Mouse (Mus musculus) intestine, embryonic 16.5 days (tissue): Measurements from ENCODE around the gene Tmem211. TPM values are rescaled to one million over a fixed set of nuclear protein-coding genes. Genes with fewer than 3 reads are reported as not detected.

Source experiments
- ATAC-seq: fragments of 200-750 bp; cut with Nextera tagmentation; 2 replicates; pipeline ENCODE4 v1.8.0; 2017; ENCODE audit warnings: moderate TSS enrichment, moderate library complexity
- H3K27ac ChIP-seq: fragments of 300-500 bp; sonication (generic); 2 replicates; pipeline ENCODE4 v1.5.1; 2014; ENCODE audit warnings: mild to moderate bottlenecking, low read length
- H3K27me3 ChIP-seq: fragments of 300-500 bp; sonication (generic); replicated peaks from 2 replicates; pipeline ENCODE4 v1.6.1; 2014; ENCODE audit warnings: low read length, control low read depth, mixed read lengths; ENCODE audit not compliant: control insufficient read depth, insufficient read depth
- H3K36me3 ChIP-seq: fragments of 300-500 bp; sonication (generic); 2 replicates; pipeline ENCODE4 v1.6.1; 2014; ENCODE audit warnings: low read length, control low read depth; ENCODE audit not compliant: control insufficient read depth, insufficient read depth
- H3K4me1 ChIP-seq: fragments of 300-500 bp; sonication (generic); 2 replicates; pipeline ENCODE4 v1.6.1; 2014; ENCODE audit warnings: low read length, control low read depth, mixed read lengths; ENCODE audit not compliant: control insufficient read depth, insufficient read depth
- H3K4me2 ChIP-seq: fragments of 300-500 bp; sonication (generic); 2 replicates; pipeline ENCODE4 v1.6.1; 2014; ENCODE audit warnings: low read depth, low read length, control low read depth
- H3K4me3 ChIP-seq: fragments of 300-500 bp; sonication (generic); 2 replicates; pipeline ENCODE4 v1.5.1; 2014; ENCODE audit warnings: mild to moderate bottlenecking, low read length
- H3K9ac ChIP-seq: fragments of 300-500 bp; sonication (generic); 2 replicates; pipeline ENCODE4 v1.6.1; 2014; ENCODE audit warnings: low read depth, low read length
- H3K9me3 ChIP-seq: fragments of 300-500 bp; sonication (generic); 2 replicates; pipeline ENCODE4 v1.6.1; 2016; ENCODE audit warnings: low read length, control low read depth; ENCODE audit not compliant: control insufficient read depth
- WGBS: fragments of 180-500 bp; shearing (Covaris S2); extraction: QIAGEN DNeasy Blood & Tissue Kit; methylation state at CpG from one replicate; pipeline ENCODE4 v1.1.7; 2014; 5-methylcytosine and 5-hydroxymethylcytosine counted together
- polyA plus RNA-seq: library from polyadenylated mRNA; unstranded; fragments of >200 nt; fragmentation: Nextera tagmentation; extraction: Ambion mirVana; gene quantifications from 2 replicates; pipeline ENCODE4 v1.2.1, GENCODE M21; 2015

Tmem211 gene
- polyA plus RNA-seq, 1 experiment from 2014 or later: 0.13 TPM

- H3K27ac ChIP-seq: no peak overlapping the region
- H3K4me3 ChIP-seq: no peak overlapping the region
- H3K4me1 ChIP-seq: peaks cover 14% of the 10 kb centered on the region
- H3K27me3 ChIP-seq: no peaks in the 10 kb centered on the region
- ATAC-seq: no peak
- H3K36me3 ChIP-seq: no peaks in the 10 kb centered on the region
- WGBS: 88% methylated on average over 6 of the region's 6 CpGs
- H3K4me2 ChIP-seq: no peak overlapping the region
- no peak overlapping the region for H3K9ac ChIP-seq
- no peaks in the 10 kb centered on the region for H3K9me3 ChIP-seq
Measured at GRCm38 (mm10) chr5:113195907-113196306, 30.8 kb upstream of the Tmem211 start.

- H3K4me1 ChIP-seq: peaks cover 14% of the 10 kb centered on the region
- H3K9ac ChIP-seq: no peak overlapping the region
- H3K9me3 ChIP-seq: no peaks in the 10 kb centered on the region
- ATAC-seq: no peak
- H3K36me3 ChIP-seq: no peaks in the 10 kb centered on the region
- peak overlapping the region; percentile 66; the same call in 1 of the 2 replicates for H3K27ac ChIP-seq
- no peak overlapping the region for H3K4me3 ChIP-seq
- no peak overlapping the region for H3K4me2 ChIP-seq
- WGBS: 35% methylated on average over 9 of the region's 9 CpGs
- no peaks in the 10 kb centered on the region for H3K27me3 ChIP-seq
Measured at GRCm38 (mm10) chr5:113196916-113197794, 29.6 kb upstream of the Tmem211 start.

GRCm38 (mm10) chr5:113199126-113199771, 27.5 kb upstream of the Tmem211 start:
- no peak overlapping the region for H3K27ac ChIP-seq
- H3K4me3 ChIP-seq: no peak overlapping the region
- no peaks in the 10 kb centered on the region for H3K9me3 ChIP-seq
- no peaks in the 10 kb centered on the region for H3K27me3 ChIP-seq
- no peaks in the 10 kb centered on the region for H3K36me3 ChIP-seq
- 51% methylated on average over 8 of the region's 8 CpGs for WGBS
- H3K4me1 ChIP-seq: peaks cover 14% of the 10 kb centered on the region
- H3K9ac ChIP-seq: no peak overlapping the region
- no peak overlapping the region for H3K4me2 ChIP-seq
- no peak for ATAC-seq

- no peak overlapping the region for H3K4me2 ChIP-seq
- H3K36me3 ChIP-seq: no peaks in the 10 kb centered on the region
- H3K9ac ChIP-seq: no peak overlapping the region
- 80% methylated on average over 10 of the region's 10 CpGs for WGBS
- ATAC-seq: no peak
- H3K27me3 ChIP-seq: no peaks in the 10 kb centered on the region
- no peak overlapping the region for H3K4me3 ChIP-seq
- H3K27ac ChIP-seq: no peak overlapping the region
- H3K9me3 ChIP-seq: no peaks in the 10 kb centered on the region
- H3K4me1 ChIP-seq: peaks cover 14% of the 10 kb centered on the region
Measured at GRCm38 (mm10) chr5:113199772-113200134, 27.0 kb upstream of the Tmem211 start.

GRCm38 (mm10) chr5:113204193-113204592, 22.5 kb upstream of the Tmem211 start:
- Histone ChIP-seq H3K27ac (no peak overlapping the region), H3K27me3 (no peaks in the 10 kb centered on the region), H3K4me1 (peaks cover 31% of the 10 kb centered on the region), H3K4me2 (no peak overlapping the region), H3K4me3 (no peak overlapping the region), H3K9ac (no peak overlapping the region), H3K36me3 (no peaks in the 10 kb centered on the region), H3K9me3 (no peaks in the 10 kb centered on the region)
- no peak for ATAC-seq
- WGBS: 80% methylated on average over 9 of the region's 9 CpGs

- WGBS: 43% methylated on average over 9 of the region's 9 CpGs
- H3K27me3 ChIP-seq: no peaks in the 10 kb centered on the region
- H3K9ac ChIP-seq: no peak overlapping the region
- H3K36me3 ChIP-seq: no peaks in the 10 kb centered on the region
- no peak overlapping the region for H3K4me2 ChIP-seq
- peak; percentile 19; the same call in 1 of the 2 replicates for ATAC-seq
- peaks cover 47% of the 10 kb centered on the region for H3K4me1 ChIP-seq
- no peak overlapping the region for H3K4me3 ChIP-seq
- peak overlapping the region; percentile 33; the same call in 1 of the 2 replicates for H3K27ac ChIP-seq
- H3K9me3 ChIP-seq: no peaks in the 10 kb centered on the region
Measured at GRCm38 (mm10) chr5:113206670-113207352, 19.9 kb upstream of the Tmem211 start.

GRCm38 (mm10) chr5:113208048-113208447, 18.7 kb upstream of the Tmem211 start:
- no peaks in the 10 kb centered on the region for H3K36me3 ChIP-seq
- peak overlapping the region; percentile 86 for H3K27ac ChIP-seq
- 42% methylated on average over 4 of the region's 4 CpGs for WGBS
- H3K9me3 ChIP-seq: no peaks in the 10 kb centered on the region
- no peak for ATAC-seq
- H3K4me3 ChIP-seq: no peak overlapping the region
- no peak overlapping the region for H3K9ac ChIP-seq
- H3K27me3 ChIP-seq: no peaks in the 10 kb centered on the region
- H3K4me2 ChIP-seq: no peak overlapping the region
- peaks cover 47% of the 10 kb centered on the region for H3K4me1 ChIP-seq

GRCm38 (mm10) chr5:113208622-113209400, 17.9 kb upstream of the Tmem211 start:
- Histone ChIP-seq H3K4me1 (peaks cover 47% of the 10 kb centered on the region), H3K36me3 (no peaks in the 10 kb centered on the region), H3K27me3 (no peaks in the 10 kb centered on the region), H3K4me3 (no peak overlapping the region), H3K4me2 (no peak overlapping the region), H3K9me3 (no peaks in the 10 kb centered on the region), H3K27ac (peak overlapping the region; percentile 86), H3K9ac (peak overlapping the region; percentile 45; the same call in 1 of the 2 replicates)
- WGBS: 33% methylated on average over 11 of the region's 11 CpGs
- peak; percentile 70 for ATAC-seq

- WGBS: 44% methylated on average over 11 of the region's 11 CpGs
- Histone ChIP-seq H3K36me3 (no peaks in the 10 kb centered on the region), H3K27me3 (no peaks in the 10 kb centered on the region), H3K9ac (peak overlapping the region; percentile 45), H3K27ac (peak overlapping the region; percentile 86), H3K4me3 (no peak overlapping the region), H3K4me1 (peaks cover 48% of the 10 kb centered on the region), H3K9me3 (no peaks in the 10 kb centered on the region), H3K4me2 (no peak overlapping the region)
- peak; percentile 6; the same call in 1 of the 2 replicates for ATAC-seq
Measured at GRCm38 (mm10) chr5:113209401-113209750, 17.3 kb upstream of the Tmem211 start.
